Mouse (Mus musculus) kidney, adult 9 months (tissue): ENCODE data around the gene Calcb.

Experiments used
- DNase-seq: peaks from one replicate; pipeline ENCODE4 v3.0.0; 2022

Calcb gene

GRCm38 (mm10) chr7:114754196-114754595 lies 35.8 kb downstream of the Calcb start:
- no peak for DNase-seq

GRCm38 (mm10) chr7:114754626-114755025 lies 36.2 kb downstream of the Calcb start:
- DNase-seq = peak; percentile 43

GRCm38 (mm10) chr7:114762660-114763059 lies 44.2 kb downstream of the Calcb start:
- DNase-seq = no peak

GRCm38 (mm10) chr7:114765273-114765672 lies 46.8 kb downstream of the Calcb start:
- no peak for DNase-seq

GRCm38 (mm10) chr7:114766523-114766922 lies 48.1 kb downstream of the Calcb start:
- no peak for DNase-seq

GRCm38 (mm10) chr7:114768516-114768915 lies 50.1 kb downstream of the Calcb start:
- no peak for DNase-seq

- no peak for DNase-seq
Observed at GRCm38 (mm10) chr7:114769041-114769440, 50.6 kb downstream of the Calcb start.

GRCm38 (mm10) chr7:114770586-114770985 lies 52.1 kb downstream of the Calcb start:
- no peak for DNase-seq

- no peak for DNase-seq
Observed at GRCm38 (mm10) chr7:114771801-114772200, 53.4 kb downstream of the Calcb start.
